Mouse (Mus musculus): ENCODE measurements at regions not wholly inside any gene's neighbourhood (a gene's known extent, or its start where the extent isn't known, plus 50 kb on each side); places are given as distances from the start of the nearest gene placed in this dataset.
"Not testable (repeated sequence)": the region's sequence is repeated elsewhere in the genome, so short reads cannot be mapped to it uniquely, and the experiment has no call there.

DNA sequence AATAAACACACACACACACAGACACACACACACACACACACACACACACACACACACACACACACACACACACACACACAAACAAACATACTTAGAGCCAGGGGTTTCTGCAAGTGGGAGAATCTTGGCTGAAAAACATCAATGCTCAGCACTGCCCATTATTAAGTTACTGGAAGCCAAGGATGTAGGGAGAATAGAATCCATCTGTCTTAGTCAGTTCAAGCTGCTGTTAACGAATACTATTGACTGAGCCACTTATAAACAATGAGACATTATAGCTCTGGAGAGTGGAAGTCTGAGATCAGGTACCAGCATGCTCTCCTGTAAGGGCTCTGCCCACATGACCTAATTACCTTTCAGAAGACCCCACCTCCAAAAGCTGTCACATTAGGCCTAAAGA, 87.4 kb downstream of the Fam174b start:
- DNase-seq = no peak

DNA sequence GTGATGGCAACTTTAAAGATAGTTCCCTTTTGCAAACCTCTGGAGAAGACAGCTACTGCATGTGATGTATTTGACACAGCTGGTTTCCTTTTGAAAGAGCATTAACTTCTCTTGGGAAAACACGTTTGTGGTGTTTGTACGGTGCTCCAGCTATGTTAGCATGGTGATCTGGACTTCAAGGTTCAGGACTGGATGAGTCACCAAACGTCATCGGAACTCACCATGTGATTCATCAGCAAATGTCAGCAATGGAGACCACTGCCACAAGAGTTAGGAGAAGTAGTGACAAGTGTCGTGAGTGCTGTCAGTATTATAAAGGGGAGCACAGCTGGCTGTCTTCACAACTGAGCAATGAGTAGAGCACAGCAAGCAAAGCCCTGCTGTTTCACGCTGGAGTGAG, 90.5 kb downstream of the Fam174b start:
- no peak for DNase-seq

DNA sequence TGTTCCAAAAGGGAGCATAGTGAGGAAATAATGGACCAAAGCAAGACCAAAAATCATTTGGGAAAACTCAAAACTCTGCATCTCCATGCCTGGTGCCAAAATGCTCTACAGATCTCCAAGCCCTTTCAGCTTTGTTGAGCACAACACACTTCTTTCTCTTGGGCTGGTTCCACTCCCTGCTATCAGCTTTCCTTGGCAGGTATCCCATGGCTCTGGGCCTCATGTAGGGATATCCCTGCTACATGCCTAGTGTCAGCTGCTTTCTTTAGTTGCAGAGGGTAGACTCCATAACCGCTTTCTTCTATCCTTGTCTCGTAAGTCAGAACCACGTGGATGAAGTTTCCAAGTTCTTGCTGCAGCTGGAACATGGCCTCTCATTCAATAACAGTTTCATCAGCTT, 100.3 kb downstream of the Fam174b start:
- DNase-seq = no peak

DNA sequence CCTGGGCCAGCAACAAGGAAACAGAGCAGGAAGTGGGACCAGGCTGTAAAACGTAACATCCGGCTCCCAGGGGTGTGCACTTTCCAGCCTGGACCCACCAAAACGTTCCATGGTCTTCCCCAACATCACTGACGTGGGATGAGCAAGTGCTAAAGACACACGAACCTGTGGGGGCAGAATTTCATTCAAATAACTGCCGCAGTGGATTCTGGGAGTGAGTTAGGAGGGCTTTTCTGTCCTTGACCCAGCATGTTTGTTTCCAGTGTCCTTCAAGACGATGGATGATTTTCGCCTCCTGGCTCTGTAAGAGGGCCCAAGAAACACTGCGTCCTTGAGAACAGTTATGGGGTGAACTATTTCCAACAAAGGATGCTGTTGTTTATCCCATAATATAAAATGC, 112.1 kb downstream of the Fam174b start:
- no peak for DNase-seq

DNA sequence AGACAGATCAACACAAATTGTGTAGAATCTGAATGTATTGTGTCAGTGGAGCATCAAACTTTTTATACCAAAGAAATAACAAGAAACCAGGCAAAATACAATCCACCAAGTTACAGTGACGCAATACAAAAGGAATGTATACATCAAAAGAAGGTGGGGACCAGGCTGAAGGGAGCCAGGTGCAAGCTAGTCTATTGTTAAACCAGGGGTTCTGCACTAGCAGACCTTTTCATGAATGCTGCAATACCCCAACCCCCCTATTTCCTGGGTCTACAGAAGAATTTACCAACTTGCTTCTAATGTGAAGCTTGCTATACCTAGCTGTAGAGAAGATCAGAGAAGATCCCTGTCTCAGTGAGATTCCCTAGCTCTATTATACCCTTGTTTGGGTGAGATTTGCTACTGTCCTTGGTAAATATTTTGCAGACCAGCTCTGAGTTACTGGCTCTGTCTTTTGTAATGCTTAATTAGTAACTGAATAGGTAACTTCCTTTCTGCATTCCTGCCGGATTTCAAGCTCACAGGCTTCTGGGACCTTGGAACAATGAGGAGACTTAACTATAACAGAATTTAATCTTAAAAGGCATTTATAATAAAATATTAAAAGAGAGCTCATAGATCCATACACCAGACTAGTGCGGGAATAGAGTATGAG, 113.3 kb downstream of the Fam174b start:
- DNase-seq = not testable (repeated sequence)

DNA sequence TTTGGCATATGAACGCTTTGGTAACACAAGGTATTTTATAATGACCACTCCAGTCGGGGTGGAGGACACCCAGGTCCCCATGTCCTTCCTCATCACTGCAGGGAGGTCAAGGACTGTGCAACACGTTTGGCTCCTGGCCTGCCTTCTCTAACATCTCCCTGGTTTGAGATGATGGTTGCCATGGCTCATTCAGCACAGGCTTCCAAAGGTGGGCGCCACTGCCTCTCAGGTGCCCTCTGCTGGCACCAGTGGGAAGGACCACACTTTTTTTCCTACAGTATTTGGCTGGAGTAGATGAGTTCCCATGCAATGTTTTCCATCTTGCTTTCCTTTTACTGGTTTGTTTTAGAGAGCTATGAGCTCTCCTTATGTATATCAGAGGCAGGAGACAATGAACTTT, 115.4 kb downstream of the Fam174b start:
- DNase-seq = peak; percentile 10

DNA sequence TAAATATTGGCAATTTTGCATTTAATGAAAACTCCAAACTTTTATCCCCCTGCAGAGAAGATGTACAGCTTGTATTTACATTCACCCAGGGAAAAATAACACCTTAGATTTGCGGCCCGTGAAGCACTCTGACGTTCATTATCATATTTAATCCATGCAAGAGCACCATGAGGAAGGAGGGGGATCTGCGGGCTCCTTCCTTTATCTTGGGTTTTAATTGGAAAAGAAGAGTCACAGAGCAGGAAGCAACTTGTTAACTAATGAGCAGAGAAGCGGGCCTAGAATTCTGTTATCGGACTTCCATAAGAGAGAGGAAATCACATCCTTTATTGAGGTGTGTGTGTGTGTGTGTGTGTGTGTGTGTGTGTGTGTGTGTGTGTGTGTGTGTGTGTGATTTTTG, 116.8 kb downstream of the Fam174b start:
- no peak for DNase-seq

DNA sequence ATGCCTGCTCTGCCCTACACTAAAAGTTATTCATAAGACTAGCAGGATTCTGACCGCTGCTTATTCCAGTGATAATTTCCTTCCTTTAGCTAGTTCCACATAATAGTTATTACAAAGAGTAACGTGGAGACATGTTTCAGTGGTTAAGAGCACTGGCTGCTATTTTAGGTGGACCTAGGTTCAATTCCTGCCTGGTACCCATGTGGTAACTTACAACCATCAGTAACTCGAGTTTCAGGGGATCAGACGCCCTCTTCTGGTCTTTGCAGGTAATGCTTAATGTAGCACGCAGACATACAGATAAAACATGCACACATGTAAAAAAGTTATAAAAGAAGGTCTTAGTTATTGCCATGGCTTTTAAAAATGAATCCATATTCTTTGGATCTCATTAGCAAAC, 125.0 kb downstream of the Fam174b start:
- DNase-seq = no peak

DNA sequence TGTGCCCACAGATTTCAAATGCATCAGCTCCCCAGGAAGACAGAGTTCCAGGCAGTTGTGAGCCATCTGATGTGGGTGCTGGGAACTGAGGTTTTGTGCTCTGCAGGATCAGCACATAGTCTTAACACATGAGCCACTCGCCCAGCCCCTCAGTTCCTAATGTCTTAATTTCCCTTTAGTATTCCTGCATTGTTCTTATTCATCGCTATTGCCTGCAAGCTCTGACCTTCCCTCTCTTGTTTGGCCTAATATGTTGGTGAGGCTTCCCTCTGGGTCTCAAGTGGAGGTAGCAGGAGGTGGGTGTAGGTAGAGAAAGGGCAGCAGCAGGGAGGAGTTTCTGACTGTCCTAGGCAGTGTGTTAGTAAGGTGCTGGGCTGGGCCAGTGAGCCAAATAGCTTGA, 132.1 kb downstream of the Fam174b start:
- DNase-seq = no peak

DNA sequence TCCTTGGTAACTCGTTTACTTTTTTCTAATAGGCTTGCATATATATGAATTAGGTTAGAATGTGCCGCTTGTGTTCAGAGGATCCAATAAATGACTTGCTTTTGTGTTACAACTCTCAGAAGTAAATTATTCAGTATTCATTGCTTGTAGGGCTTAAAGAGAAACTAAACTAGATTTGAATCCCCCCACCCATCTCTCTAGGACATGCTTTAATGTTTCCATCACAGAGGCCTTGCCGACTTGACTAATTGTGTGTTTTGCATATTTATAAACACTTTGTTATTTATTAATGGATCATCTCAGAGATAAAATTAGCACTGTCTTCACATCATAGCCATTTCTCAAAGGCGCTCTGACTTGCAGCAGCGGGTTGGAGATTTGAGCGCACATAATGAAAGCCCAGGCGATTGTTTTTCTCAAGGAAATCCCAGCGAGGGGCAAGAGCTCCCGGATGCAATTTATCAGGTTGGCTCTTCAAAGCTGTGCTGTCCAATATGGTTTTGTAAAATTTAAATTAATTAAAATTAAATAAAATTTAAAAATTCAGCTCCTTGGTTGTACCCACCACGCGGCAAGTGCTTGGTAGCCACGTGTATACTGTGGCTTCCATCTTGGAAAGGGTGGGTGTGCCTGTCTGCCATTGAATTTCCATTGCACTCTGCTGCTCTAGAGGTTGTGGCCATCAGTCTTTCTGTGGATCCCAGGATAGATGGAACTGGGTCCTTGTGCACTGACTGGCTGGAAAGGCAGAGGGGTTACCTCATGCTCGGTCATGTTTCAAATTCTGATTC, 132.0 kb downstream of the St8sia2 start:
- DNase-seq = no peak

DNA sequence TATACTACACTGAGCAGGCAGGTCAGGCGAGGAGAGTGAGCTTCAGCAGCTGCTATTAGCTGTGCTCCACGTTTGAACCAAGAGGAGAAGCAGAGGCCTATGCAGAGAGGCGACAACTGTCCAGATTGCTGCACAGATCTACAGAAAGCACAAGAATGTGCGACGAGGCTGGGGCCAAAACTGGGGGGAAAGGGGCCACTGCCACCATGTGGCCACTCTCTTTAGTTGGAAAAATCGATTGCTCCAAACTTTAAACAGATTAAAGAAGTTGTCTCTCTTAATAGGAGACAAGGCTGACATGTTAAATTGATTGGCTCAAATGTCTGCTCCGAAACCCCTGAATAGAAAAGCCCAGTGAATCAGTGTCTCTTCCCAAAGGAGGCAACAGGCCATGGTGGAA, 127.3 kb downstream of the St8sia2 start:
- no peak for DNase-seq
